Mouse (Mus musculus): ENCODE results near the gene Rnf207. TPM values are rescaled to one million over a fixed set of nuclear protein-coding genes. Genes with fewer than 3 reads are reported as not detected.
A peak's percentile ranks its signal among the peaks of the same experiment; 100 is the strongest.

The Rnf207 gene
- polyA plus RNA-seq, 1 experiment from 2014 or later = 0.53 TPM

- Histone ChIP-seq H3K27ac (ENCODE audit: low read length) (no peak overlapping the region; the same call in 1 of the 2 replicates), H3K4me1 (ENCODE audit: insufficient read depth, low read depth, low read length) (no peaks in the 10 kb centered on the region; the same call in 1 of the 2 replicates), H3K36me3 (ENCODE audit: insufficient read depth, low read length) (no peaks in the 10 kb centered on the region), H3K27me3 (replicated peaks; ENCODE audit: insufficient read depth, low read length) (peaks cover 7% of the 10 kb centered on the region), H3K4me2 (replicated peaks; ENCODE audit: low read depth, low read length) (no peak overlapping the region), H3K4me3 (ENCODE audit: low read depth, low read length) (no peak overlapping the region), H3K9me3 (ENCODE audit: low read length) (no peaks in the 10 kb centered on the region), H3K9ac (replicated peaks; ENCODE audit: low read depth) (no peak overlapping the region)
- 57% methylated on average over 7 of the region's 7 CpGs for WGBS
- DNase-seq (ENCODE audit: low spot score) = no peak
- no peak; the same call in 1 of the 2 replicates for ATAC-seq
- TF ChIP-seq EP300 (IDR thresholded peaks at IDR 0.05) (no peak), CTCF (IDR thresholded peaks at IDR 0.05) (no peak)
Observed at GRCm38 (mm10) chr4:152272006-152272405, 46.8 kb downstream of the Rnf207 start.

GRCm38 (mm10) chr4:152271334-152271733 is 47.5 kb downstream of the Rnf207 start:
- Histone ChIP-seq H3K4me2 (replicated peaks; ENCODE audit: low read depth, low read length) (no peak overlapping the region), H3K9me3 (ENCODE audit: low read length) (no peaks in the 10 kb centered on the region), H3K4me1 (ENCODE audit: insufficient read depth, low read depth, low read length) (no peaks in the 10 kb centered on the region; the same call in 1 of the 2 replicates), H3K4me3 (ENCODE audit: low read depth, low read length) (no peak overlapping the region), H3K27ac (ENCODE audit: low read length) (no peak overlapping the region), H3K36me3 (ENCODE audit: insufficient read depth, low read length) (no peaks in the 10 kb centered on the region), H3K27me3 (replicated peaks; ENCODE audit: insufficient read depth, low read length) (peaks cover 7% of the 10 kb centered on the region), H3K9ac (replicated peaks; ENCODE audit: low read depth) (no peak overlapping the region)
- WGBS = 87% methylated on average over 11 of the region's 11 CpGs
- DNase-seq (ENCODE audit: low spot score) (no peak), ATAC-seq (no peak)
- TF ChIP-seq CTCF (IDR thresholded peaks at IDR 0.05) (no peak), EP300 (IDR thresholded peaks at IDR 0.05) (no peak)

- Histone ChIP-seq H3K9me3 (ENCODE audit: low read length) (no peaks in the 10 kb centered on the region), H3K36me3 (ENCODE audit: insufficient read depth, low read length) (no peaks in the 10 kb centered on the region), H3K4me3 (ENCODE audit: low read depth, low read length) (no peak overlapping the region), H3K4me2 (replicated peaks; ENCODE audit: low read depth, low read length) (no peak overlapping the region), H3K27ac (ENCODE audit: low read length) (no peak overlapping the region), H3K4me1 (ENCODE audit: insufficient read depth, low read depth, low read length) (no peaks in the 10 kb centered on the region; the same call in 1 of the 2 replicates), H3K9ac (replicated peaks; ENCODE audit: low read depth) (no peak overlapping the region), H3K27me3 (replicated peaks; ENCODE audit: insufficient read depth, low read length) (peaks cover 7% of the 10 kb centered on the region)
- 84% methylated on average over 9 of the region's 9 CpGs for WGBS
- TF ChIP-seq CTCF (IDR thresholded peaks at IDR 0.05) (no peak), EP300 (IDR thresholded peaks at IDR 0.05) (no peak)
- no peak for DNase-seq (ENCODE audit: low spot score)
- ATAC-seq = no peak
Observed at GRCm38 (mm10) chr4:152270599-152270998, 48.2 kb downstream of the Rnf207 start.

- Histone ChIP-seq H3K4me2 (replicated peaks; ENCODE audit: low read depth, low read length) (no peak overlapping the region), H3K4me1 (ENCODE audit: insufficient read depth, low read depth, low read length) (no peaks in the 10 kb centered on the region; the same call in 1 of the 2 replicates), H3K9me3 (ENCODE audit: low read length) (no peaks in the 10 kb centered on the region), H3K4me3 (ENCODE audit: low read depth, low read length) (no peak overlapping the region), H3K9ac (replicated peaks; ENCODE audit: low read depth) (no peak overlapping the region), H3K27ac (ENCODE audit: low read length) (no peak overlapping the region), H3K27me3 (replicated peaks; ENCODE audit: insufficient read depth, low read length) (peaks cover 7% of the 10 kb centered on the region), H3K36me3 (ENCODE audit: insufficient read depth, low read length) (no peaks in the 10 kb centered on the region)
- WGBS = 90% methylated on average over 13 of the region's 13 CpGs
- ATAC-seq (no peak), DNase-seq (ENCODE audit: low spot score) (no peak)
- TF ChIP-seq EP300 (IDR thresholded peaks at IDR 0.05) = no peak
- TF ChIP-seq CTCF (IDR thresholded peaks at IDR 0.05) = no peak
Observed at GRCm38 (mm10) chr4:152269967-152270366, 48.8 kb downstream of the Rnf207 start.

GRCm38 (mm10) chr4:152267748-152268369 is 50.9 kb downstream of the Rnf207 start:
- H3K4me2 ChIP-seq (replicated peaks; ENCODE audit: low read depth, low read length) = no peak overlapping the region
- peak; percentile 16 for ATAC-seq
- H3K9me3 ChIP-seq (ENCODE audit: low read length) = no peaks in the 10 kb centered on the region
- H3K9ac ChIP-seq (replicated peaks; ENCODE audit: low read depth) = no peak overlapping the region
- TF ChIP-seq CTCF (IDR thresholded peaks at IDR 0.05) = no peak
- TF ChIP-seq EP300 (IDR thresholded peaks at IDR 0.05) = no peak
- no peaks in the 10 kb centered on the region for H3K27me3 ChIP-seq (replicated peaks; ENCODE audit: insufficient read depth, low read length)
- 44% methylated on average over 13 of the region's 13 CpGs for WGBS
- peaks cover 4% of the 10 kb centered on the region; the same call in 1 of the 2 replicates for H3K4me1 ChIP-seq (ENCODE audit: insufficient read depth, low read depth, low read length)
- H3K4me3 ChIP-seq (ENCODE audit: low read depth, low read length) = no peak overlapping the region
- H3K36me3 ChIP-seq (ENCODE audit: insufficient read depth, low read length) = no peaks in the 10 kb centered on the region
- peak; percentile 38 for DNase-seq (ENCODE audit: low spot score)
- H3K27ac ChIP-seq (ENCODE audit: low read length) = no peak overlapping the region

- 40% methylated on average over 10 of the region's 10 CpGs for WGBS
- DNase-seq (ENCODE audit: low spot score) = no peak
Observed at GRCm38 (mm10) chr4:152266236-152266895, 52.4 kb downstream of the Rnf207 start.

More at GRCm38 (mm10) chr4:152266236-152266895, 52.4 kb downstream of the Rnf207 start:
- H3K27me3 ChIP-seq (replicated peaks; ENCODE audit: insufficient read depth, low read length) = no peaks in the 10 kb centered on the region
- H3K27ac ChIP-seq (ENCODE audit: low read length) = no peak overlapping the region
- no peak overlapping the region for H3K9ac ChIP-seq (replicated peaks; ENCODE audit: low read depth)
- ATAC-seq = no peak
- TF ChIP-seq CTCF (IDR thresholded peaks at IDR 0.05) = no peak
- no peak for TF ChIP-seq EP300 (IDR thresholded peaks at IDR 0.05)
- H3K36me3 ChIP-seq (ENCODE audit: insufficient read depth, low read length) = no peaks in the 10 kb centered on the region
- no peak overlapping the region for H3K4me2 ChIP-seq (replicated peaks; ENCODE audit: low read depth, low read length)
- peaks cover 4% of the 10 kb centered on the region; the same call in 1 of the 2 replicates for H3K4me1 ChIP-seq (ENCODE audit: insufficient read depth, low read depth, low read length)
- no peak overlapping the region for H3K4me3 ChIP-seq (ENCODE audit: low read depth, low read length)
- no peaks in the 10 kb centered on the region for H3K9me3 ChIP-seq (ENCODE audit: low read length)
